Mouse (Mus musculus) layer of hippocampus, postnatal 14 days (tissue): Measurements from ENCODE around the gene Rai1. TPM values are rescaled to one million over a fixed set of nuclear protein-coding genes. Genes with fewer than 3 reads are reported as not detected.

Experiments
- DNase-seq, 2 experiments: peaks; one replicate each; pipeline ENCODE4 v3.0.0; 2021 to 2022; ENCODE audit warnings: low spot score in 2 of 2, mixed read lengths in 1 of 2
- total RNA-seq, 2 experiments: library from RNA; stranded (reverse); gene quantifications; 2 replicates each; pipeline ENCODE4 v1.2.3; 2021

Gene Rai1
- total RNA-seq, 2 experiments from 2014 or later: 63.2 to 69.2 TPM

DNA sequence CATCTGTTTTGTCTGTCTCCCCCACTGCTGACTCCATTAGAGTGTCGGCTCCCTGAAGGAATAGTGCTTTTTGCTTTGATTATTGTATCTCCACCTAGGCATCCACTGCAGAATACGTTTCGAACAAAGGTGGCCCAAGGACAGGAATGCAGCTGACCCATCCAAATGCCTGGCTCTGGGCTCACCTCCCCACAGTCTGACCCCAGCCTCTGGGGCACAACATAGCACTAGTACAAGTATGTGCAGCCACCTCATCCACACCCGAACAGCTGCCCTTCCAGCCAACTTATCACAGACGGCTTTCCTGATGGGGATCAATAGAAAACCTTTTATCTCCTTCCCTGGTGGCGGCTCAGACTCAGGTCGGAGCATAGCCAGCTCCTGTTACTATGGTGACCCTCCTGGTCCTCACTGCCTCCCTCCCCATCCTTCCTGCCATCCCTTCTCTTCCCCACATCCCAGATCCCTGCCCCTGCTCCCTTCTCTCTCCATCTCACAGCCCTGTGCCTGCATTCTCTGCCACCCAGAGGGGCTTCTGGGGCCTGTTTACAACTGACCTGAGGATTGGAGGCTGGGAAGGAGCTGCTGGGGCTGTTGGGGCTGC, 10.7 kb upstream of the Rai1 start:
- no peak for DNase-seq

DNA sequence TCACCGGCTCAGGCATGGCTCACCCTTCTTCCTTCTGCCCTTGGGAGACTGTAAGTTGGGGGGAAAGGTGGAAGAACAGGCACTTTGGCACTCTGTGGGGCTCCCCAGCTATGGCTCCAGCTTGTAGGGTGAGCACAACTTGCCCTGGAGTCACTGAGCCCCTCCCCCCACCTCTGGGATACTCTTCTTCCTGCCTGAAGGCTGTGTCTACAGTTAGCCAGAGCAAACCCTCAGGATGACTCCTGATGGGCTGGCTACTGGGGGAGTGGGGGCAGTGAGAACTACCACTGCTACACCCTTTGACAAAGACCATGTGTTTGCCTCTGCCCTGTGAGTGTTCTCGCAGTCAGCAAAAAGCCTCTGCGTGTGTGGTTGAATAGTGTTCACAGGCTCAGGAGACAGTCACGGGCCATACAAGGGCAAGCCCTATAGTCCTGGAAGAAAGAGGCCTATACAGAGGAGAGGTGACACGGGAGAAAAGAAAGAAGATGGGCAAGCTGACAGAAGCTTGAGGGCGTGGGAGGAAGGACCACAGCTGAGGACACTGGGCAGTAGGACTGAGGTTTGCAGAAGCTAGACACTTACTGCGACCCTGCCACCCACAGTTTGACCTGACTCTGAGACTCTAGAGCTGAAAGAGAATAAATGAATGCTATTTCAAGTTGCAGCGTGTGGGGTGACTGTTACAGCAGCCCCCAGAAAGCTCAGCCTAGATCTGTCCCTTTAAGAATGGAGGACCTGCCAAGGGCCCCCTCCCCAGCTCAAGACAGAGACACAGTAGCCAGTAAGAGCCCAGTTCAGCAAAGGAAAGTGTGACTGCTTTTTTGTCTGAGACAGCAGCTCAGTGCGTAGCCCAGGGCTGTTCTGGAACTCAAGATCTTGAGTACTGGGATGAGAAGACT, 9.7 kb upstream of the Rai1 start:
- DNase-seq: no peak

DNA sequence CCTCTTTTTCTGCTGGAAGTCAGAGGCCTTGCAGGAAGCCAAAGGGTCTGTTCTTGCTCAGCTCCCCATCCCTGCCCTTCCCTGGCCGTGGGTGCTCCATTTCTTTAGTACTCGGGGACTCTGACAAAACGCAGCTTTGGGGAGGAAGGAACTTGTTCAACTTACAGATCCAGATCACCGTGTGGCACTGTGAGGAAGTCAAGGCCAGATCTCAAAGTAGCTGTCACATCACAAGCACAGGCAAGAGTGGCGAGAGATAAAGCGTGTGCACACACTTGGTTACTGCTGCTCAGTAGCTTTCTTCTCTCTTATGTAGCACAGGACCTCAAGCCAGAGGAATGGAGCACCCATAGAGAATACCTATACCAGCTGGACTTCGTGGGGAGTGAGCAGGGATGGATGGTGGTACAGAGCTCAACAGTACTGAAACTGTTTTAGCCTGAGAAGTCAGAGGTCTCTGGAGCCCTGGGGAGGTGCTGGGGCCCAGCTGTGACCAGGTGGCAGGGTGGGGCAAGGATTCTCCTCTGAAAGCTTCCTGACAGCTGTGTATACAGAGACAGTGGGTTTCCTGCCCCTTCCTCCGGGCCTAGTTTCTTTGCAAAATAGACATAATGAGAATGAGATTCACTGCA, 5.1 kb upstream of the Rai1 start:
- DNase-seq: no peak

GRCm38 (mm10) chr11:60100827-60101555, 3.8 kb upstream of the Rai1 start:
- DNase-seq: no peak

- DNase-seq: no peak
These were observed 2.8 kb upstream of the Rai1 start for GRCm38 (mm10) chr11:60101986-60102385.

DNA sequence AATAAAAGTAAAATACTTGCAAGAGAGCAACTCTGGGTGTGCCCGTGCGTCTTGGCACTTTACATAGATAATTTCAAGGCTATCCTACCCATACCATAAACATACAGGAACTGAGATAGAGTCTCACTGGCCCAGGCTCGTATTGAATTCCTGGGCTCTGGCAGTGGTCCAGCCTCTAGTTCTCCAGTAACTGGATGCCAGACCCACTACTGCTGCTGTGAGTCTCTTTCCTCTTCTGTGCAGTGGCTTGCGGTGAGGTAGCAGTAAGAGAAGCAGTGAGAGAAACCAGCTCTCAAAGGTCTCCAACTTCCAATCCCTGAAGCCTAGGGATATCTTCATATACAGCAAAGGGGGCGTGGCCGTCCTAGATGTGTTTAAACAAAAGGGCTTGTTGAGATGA, 2.1 kb upstream of the Rai1 start:
- DNase-seq: no peak

DNA sequence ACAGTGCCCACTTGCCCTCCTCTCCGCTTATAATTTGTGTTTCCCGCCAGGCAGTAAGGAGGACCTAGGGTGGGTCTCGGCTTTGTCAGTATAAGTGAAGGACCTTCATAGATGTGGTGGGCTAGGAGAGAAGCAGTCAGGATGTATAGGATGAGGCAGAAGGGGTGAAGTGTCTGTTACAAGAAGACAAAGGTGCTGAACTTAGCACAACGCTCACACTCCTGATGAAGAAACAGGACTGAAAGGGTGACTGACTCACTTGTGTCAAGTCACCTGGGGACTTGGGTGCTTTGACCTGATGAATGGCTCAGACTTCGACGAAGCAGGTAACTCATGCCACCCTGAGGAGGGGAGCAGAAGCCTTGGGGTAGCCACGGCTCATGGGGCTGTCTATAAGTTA, 1.2 kb upstream of the Rai1 start:
- no peak for DNase-seq

DNA sequence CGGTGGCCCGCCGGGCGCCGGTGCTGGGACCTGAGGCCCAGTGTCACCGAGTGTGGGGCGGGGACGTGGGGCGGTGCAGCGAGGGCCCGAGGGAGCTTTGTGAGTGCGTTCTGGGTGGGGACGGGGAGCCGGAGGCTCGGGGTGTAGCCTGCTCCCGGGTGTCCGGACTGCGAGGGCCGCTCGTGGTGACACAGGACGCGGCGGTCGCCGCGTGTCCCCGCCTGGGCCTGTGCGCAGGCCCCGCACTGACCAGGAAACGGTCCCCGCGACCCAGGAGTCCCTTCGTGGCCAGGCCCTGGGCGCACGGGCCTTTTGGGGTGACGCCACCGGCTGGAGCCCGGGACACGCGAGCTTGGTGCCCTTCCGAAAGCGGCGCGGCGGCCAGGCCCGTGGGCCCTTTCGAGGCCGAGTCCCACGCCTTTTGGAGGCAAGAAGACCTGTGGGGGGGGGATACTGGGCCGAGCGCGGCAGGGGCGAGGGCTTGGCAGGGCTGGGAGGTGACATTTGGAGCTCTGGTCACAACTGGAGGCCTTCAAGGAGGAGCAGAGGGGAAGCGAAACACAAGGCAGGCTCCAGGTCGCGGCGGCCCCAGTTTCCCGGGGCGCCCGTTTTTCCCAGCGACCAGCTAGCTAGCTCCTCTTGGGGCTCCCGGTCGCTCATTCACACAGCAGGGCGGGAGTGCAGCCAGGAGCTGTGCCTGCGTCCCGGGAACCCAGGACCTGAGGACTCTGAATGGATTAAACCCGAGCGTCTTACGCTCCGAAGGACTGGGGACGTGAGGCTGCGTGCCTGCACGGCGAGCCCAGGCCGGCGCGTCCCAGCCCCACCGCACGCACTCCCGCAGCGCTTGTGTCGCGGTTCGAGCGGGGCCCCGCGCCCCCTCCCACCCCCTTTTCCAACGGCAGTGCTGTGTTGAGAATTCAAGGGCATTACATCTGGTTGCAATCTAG, 1.1 kb downstream of the Rai1 start:
- peak; percentile 63 to 69 for DNase-seq

GRCm38 (mm10) chr11:60106543-60107110, 1.8 kb downstream of the Rai1 start:
- DNase-seq: peak; percentile 58 to 78

GRCm38 (mm10) chr11:60107449-60107848, 2.6 kb downstream of the Rai1 start:
- no peak for DNase-seq

GRCm38 (mm10) chr11:60108631-60109172, 3.9 kb downstream of the Rai1 start:
- no peak for DNase-seq

DNA sequence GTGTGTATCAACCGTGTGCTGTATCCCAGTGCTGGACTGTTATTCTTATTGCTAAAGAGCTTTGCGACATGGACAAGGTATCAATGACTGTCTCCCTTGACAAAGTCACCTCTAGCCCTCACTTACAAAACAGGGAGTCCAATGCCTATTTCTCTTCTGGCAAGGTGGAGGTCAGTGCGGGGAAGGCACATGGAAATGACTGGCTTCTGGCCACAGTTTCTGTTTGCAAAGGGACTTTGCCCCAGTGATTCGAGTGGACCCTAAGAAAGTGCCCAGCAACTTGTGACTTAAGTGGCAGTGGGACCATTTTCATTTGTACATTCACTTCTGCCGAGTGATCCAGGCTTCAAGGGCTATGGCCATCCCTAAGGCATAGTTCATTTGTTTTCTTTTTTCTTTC, 5.6 kb downstream of the Rai1 start:
- DNase-seq: no peak

DNA sequence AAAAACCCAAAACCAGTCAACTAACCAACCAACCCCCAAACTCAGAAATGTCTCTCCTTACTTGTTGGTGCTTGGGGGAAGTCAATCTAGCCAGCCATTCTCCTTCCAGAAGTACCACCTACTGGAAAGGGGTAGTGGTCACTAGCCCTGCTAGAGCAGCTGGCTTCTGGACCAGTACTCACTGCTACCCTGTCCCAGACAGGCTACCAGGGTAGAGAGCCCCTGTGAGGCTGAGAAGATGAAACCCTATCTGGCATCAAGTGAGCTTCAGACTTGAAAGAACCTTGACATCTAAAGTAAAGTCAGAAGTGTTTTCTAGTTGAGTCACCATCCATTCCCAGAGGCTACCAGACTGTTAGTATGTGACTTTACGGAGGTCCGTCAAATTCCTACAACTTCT, 6.8 kb downstream of the Rai1 start:
- no peak for DNase-seq

DNA sequence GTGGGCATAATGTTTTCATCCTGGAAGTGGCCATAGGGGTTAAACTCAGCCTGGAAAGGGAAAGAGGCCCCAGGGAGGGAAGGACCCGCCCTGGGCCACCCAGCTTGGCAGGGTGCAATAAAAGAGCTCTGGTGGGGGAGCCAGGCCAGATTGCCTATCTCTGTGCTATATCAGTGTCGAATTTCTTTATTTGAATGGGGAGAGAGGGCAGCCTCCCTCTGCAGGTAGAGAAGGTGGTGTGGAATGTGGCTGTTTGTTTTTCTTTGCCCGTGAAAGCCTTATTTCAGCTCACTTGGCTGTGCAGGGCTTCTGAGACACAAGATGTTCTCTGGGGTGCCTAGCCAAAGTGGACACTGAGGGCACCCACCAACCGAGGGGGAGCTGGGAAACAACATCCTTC, 8.8 kb downstream of the Rai1 start:
- no peak for DNase-seq

DNA sequence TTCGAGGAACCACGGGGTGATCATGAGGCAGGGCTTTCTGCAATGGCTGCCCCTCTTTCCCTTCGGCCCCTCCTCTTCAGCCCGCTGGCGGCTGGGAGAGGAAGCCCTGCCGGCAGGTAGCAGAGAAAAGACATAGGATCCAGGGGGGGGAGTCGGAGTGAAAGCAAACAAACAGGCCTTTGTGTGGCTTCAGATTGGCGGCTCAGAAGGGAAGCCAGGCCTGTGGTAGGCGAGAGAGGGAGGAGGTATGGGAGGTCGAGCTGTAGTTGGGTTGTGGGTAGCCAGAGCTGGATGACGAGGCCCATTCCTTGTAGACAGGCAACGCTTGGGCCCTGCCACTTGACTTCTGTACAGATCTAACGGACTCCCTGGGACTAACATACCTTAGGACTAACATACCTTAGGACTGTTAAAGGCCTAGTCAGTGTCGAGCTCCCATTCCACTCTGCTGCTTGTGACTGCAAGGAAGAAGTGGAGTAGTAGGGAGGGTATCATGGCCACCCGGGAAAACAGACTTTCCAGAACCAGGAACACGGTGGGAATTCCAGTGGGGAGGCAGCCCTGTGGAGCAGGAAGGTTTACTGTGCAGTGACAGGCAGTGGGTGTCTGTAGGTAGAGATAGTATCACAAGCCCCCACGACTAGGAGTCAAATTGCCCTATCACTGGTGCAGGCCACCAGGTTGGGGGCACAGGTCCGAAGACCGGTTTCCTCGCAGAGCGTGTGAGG, 9.6 kb downstream of the Rai1 start:
- no peak for DNase-seq

DNA sequence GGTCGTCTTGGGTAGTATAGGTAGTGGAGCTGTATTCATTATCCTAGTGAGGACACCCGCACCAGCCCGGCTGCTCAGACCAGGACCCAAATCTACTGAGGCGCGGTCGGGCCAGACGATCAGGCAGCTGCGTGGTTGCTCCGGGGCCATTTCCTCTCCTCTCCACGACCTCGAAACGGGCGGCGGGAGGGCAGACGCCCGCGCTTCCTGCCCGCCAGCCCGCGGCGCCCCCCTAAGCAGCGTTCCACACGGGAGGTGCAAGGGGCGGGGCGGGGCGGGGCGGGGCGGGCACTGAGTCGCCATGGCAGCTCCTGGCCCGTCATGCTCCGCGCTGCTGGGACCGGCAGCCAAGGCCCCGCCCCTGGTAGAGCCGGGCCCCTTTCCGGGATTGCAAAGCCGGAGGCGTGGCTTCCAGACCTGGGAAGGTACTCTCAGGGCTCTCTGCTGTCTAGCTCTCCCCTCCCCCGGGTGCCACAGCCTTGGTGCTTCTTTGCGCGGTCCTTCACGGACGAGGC, 10.3 kb downstream of the Rai1 start:
- DNase-seq: peak; percentile 77 to 89

DNA sequence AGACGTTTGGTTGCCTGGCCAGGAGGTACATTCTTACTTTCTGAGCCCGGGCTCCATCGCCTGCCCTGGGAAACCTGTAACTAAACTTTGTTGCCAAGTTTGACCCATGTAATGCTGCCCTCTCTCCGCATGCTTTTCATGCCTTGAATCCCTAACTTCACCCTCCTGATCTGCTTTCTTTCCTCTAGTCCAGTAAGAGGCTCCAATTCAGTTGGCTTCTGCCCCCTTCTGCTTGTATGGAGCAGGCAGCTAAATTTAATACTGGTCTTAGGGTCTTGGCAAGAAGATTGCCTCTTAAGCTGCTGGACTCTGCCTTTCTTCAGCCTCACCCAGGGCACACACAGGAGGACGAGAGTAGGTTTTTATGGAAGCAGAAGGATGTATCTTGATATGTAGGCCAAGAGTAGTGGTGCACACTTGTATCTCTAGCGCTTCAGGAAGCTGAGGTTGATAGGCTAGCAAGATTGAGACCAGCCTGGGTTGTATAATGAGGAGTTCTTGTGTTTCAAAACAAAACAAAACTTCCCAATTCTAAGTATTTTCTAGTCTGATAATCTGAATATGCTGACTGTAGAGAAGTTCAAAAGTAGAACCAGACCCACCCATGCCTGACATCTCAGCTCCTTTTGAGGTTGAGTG, 10.9 kb downstream of the Rai1 start:
- DNase-seq: no peak

GRCm38 (mm10) chr11:60120586-60121262, 15.9 kb downstream of the Rai1 start:
- no peak for DNase-seq
